In genomic region chr3:116373196-116373595, GRCm38 (mm10) we compare ENCODE assay signal across 23 mouse cellular contexts. TPM values are rescaled to one million over a fixed set of nuclear protein-coding genes. Genes with fewer than 3 reads are reported as not detected.
DNase-seq lines count a peak whose midpoint lies in the region; ATAC-seq and TF ChIP-seq lines count a peak whose summit lies in the region.
"Had no signal": no experiment of that assay in that cellular context is flagged by ENCODE, and none has a peak within 500 bp of the region (broad histone marks: within the 10 kb centered on the region; RNA-seq: fewer than 3 reads in every experiment).

No protein-coding gene starts in this region.

- ATAC-seq in erythroid progenitor cell, adult 5-6 weeks (replicated peaks; ENCODE audit: low FRiP score, poor library complexity, severe bottlenecking): no peak
- ATAC-seq: CD4-positive, CD25-positive, alpha-beta regulatory T cell, adult 4 months; forebrain, embryonic 13.5 days; forebrain, embryonic 15.5 days; forebrain, postnatal 0 days had no signal

- intact Hi-C loops in heart, postnatal 10 days (cut with DNase I): no loop called here

- no peak for TF ChIP-seq CTCF in layer of hippocampus, adult 2 months (conservative IDR thresholded peaks at IDR 0.05)

- peak; percentile 2 for DNase-seq in heart, adult 11 months
- DNase-seq in heart, postnatal 10 days: no peak
- DNase-seq in layer of hippocampus, adult 2 months (ENCODE audit: low spot score in 2 of 2): no peak
- no peak for DNase-seq in layer of hippocampus, postnatal 25 days (ENCODE audit: extremely low spot score in 1 of 2, low spot score in 1 of 2)
- peak; percentile 9 for DNase-seq in retina, embryonic 14.5 days (ENCODE audit: low spot score)
- DNase-seq in urinary bladder, postnatal 25 days (ENCODE audit: low spot score): no peak
- DNase-seq: adrenal gland, adult 2 months; adrenal gland, postnatal 10 days; adrenal gland, postnatal 25 days; B cell, adult 2 months; cerebellum, adult 11-12 months; cerebellum, adult 2 months; cerebellum, adult 9-10 months; cerebellum, postnatal 10 days; cerebellum, postnatal 25 days; forebrain, postnatal 0 days had no signal

- H3K27ac ChIP-seq in layer of hippocampus, adult 2 months: peak overlapping the region; percentile 14; the same call in 1 of the 2 replicates
- H3K27ac ChIP-seq: embryonic facial prominence, embryonic 13.5 days; embryonic facial prominence, embryonic 15.5 days; forebrain, embryonic 13.5 days; forebrain, embryonic 15.5 days had no signal

- H3K4me3 ChIP-seq in layer of hippocampus, adult 2 months: no peak overlapping the region
- H3K4me3 ChIP-seq: embryonic facial prominence, embryonic 13.5 days; embryonic facial prominence, embryonic 15.5 days; erythroblast, embryonic 14.5 days; forebrain, embryonic 13.5 days; forebrain, embryonic 15.5 days had no signal

RNA-seq across cellular contexts. Expression of gene Cdc14a, which starts 50.6 kb away (rescaled TPM):
- total RNA-seq in heart, postnatal 10 days (2021): 1 to 10 TPM; 5.2 to 6.5 TPM
- 1 to 10 TPM; 4.9 to 6.2 TPM for total RNA-seq in layer of hippocampus, adult 2 months (2021)
- 1 to 10 TPM; 4.3 to 4.5 TPM for total RNA-seq in layer of hippocampus, postnatal 25 days (2021)
- total RNA-seq in erythroid progenitor cell, adult 5-6 weeks (2015; ENCODE audit: low replicate concordance): 18.4 and 25.6 TPM in 2 replicates
- 23.5 and 28.5 TPM in 2 replicates for total RNA-seq in erythroid progenitor cell, adult 5-6 weeks (2017; ENCODE audit: low replicate concordance)

Comparison
In these comparisons a context has a peak if more than half of its experiments do, and no peak if none do; other contexts are left out.
1. DNase-seq: peak in heart, adult 11 months (single experiment) and retina, embryonic 14.5 days (single experiment); none in heart, postnatal 10 days (0 of 2), layer of hippocampus, adult 2 months (0 of 2), layer of hippocampus, postnatal 25 days (0 of 2) and urinary bladder, postnatal 25 days (single experiment).